Mouse (Mus musculus) testis, postnatal 14 days (tissue): ENCODE measurements at regions not wholly inside any gene's neighbourhood (a gene's known extent, or its start where the extent isn't known, plus 50 kb on each side); places are given as distances from the start of the nearest gene placed in this dataset.

ENCODE experiments used
- DNase-seq: peaks from one replicate; pipeline ENCODE4 v3.0.0; 2021; ENCODE audit warnings: low spot score

DNA sequence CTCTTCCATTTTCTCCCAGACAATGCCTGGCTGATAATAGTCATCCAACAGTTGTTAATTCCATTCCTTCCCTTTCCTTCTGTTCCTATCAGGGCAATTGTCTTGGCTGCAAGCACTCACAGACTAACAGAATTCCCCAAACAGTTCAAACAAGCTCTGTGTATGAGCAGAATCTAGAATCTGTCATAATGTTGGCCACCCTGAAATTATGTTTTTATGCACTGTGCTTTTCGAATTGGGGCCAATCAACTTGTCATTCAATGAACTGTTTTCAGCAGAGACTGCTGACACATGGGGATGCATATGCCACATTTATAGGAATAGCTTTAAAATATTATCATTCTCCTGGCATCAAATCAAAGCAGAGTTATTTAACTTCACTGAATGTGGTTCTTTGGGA is 235.8 kb upstream of the Tmtc4 start:
- no peak for DNase-seq

DNA sequence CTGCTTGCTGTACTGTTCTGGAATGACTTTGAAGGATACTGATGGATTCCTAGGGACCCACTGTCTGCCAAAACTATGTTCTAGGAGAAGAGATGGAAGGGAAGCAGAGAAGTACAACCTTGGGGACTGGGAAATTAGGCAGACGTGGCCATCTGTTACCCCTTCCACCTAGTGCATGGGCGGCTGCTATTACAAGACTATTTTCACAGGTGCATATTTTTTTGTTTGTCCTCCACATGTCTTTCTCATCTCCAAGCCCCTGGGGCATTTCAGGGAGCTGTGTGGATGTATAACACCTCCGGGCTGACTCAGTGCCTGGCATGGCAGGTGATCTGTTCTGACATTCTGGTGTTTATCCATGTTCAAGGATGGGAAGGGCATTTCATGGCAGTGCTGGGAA is 226.4 kb upstream of the Tmtc4 start:
- DNase-seq = no peak

DNA sequence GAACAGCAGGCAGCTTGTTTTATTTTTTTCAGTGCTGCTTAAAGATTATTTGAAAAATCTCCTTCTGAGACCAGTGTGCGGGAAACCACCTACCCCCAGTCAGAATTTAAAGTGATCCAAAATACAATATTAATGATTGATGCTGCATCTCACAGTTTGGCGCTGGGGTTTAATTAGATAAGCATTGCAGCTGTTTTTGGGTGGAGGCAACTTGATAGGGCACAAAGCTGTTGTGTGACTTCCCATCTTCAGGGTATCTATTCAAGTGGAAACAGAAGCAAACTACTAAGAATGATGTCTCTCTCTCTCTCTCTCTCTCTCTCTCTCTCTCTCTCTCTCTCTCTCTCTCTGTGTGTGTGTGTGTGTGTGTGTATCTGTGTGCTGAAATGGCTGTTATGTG is 219.0 kb upstream of the Tmtc4 start:
- no peak for DNase-seq

DNA sequence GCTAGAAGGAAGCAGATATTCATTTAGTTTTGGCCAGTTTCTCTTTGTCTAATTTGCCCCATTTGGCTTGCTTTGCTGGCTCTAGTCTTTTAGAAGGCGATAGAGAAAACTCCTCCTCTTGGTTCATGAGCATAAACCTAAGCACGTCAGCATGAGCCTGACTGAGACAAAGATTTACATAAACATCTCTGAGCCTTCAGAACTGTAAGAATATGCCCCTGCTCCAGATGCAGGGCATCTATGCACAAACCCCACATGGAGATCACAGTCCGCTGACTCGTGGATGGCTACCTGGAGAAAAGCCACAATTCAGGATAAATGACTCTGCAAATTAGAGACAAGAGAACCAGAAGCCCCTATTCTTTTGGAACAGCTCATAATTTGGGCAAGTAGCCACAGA is 218.5 kb upstream of the Tmtc4 start:
- no peak for DNase-seq

DNA sequence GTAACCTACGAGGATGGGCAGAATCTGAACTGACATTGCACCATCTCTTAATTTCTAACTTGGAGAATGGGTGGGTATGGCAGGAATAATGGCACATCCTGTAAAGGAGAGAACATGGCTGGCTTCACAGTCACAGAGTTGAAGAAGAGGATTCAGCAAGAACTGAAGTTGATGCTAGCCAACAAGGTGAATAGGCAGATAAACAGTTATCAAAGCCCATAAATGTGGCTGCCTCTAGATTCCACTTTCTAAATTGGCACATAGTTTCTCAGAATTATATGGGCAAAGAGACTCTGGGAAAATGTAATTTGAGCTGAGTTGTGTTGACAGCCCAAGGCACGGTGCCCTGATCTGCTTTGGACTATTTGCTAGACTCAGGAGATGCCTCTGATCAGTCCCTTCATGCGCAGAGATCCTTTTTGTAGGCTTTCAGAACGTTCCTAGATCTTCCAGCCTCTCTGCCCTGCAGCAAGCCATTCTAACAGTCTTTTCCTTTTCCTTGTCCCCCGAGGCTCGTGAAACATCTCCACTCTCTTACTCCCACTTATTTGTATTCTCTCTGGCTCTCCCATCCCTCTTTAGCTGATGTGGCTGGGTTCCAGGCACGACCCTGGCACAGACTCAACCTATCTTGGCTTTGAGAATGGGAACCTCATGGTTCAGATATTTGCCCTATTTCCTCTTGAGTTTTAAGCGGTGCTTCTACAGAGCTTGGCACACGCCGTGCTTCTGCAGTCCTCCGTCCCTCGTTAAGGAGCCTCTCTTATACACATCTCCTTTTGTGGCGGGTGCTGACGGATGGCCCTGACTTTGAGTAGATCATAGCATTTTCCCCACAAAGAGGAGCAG is 217.8 kb upstream of the Tmtc4 start:
- DNase-seq = peak; percentile 35

DNA sequence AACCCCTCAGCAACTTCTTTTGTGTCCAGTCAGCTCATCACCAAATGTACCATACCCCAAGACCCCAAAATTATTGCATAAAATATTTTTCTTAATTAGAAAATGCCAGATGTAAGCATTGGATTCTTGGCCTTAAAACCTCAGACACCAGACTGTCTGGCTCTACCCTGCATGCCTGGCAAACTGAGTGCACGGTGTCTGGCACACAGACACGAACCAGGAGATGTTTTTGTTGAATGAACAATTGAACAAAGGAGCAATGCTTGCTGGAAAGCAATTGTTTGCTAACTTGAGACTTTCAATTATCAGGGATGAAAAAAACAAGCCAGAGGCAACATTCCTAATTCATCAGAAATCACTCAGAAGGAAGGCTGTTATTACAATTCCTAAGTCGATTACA is 215.3 kb upstream of the Tmtc4 start:
- no peak for DNase-seq

DNA sequence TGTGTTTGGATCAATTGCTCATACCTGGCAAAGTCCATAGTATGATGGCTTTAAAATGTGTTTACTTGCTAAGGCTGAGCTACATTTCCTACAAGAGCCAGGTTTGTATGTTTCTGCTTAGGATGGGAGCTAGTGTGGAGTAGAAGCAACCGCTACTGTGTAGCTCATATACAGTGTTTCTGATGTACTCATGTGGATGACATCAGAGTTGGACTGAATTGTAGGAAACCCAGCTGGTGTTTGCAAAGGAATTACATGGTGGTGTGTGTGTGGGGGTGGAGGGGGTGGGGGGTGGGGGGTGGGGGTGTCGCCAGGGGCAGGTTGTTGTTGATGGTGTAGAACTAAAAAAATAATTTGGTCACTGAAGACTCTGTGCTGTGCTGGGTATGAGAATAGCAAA is 208.7 kb upstream of the Tmtc4 start:
- DNase-seq = no peak

DNA sequence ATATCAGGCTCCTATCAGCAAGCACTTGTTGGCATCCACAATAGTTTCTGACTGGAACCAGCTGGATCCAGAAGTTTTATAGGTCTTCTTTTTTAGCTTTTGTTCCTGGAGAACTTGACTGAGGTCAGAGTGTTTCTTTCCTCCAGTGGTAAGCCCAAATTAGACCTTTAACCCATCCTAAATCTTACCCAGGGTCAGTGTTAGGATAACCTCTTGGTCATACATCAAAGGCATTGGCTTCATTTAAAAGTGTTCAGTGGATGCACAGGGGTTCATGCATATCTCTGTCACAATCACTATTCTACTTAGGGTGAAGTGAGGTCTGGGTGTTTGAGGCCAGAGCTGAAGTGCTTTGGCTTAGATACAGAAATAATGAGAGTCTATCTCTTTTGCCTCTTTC is 206.9 kb upstream of the Tmtc4 start:
- no peak for DNase-seq

DNA sequence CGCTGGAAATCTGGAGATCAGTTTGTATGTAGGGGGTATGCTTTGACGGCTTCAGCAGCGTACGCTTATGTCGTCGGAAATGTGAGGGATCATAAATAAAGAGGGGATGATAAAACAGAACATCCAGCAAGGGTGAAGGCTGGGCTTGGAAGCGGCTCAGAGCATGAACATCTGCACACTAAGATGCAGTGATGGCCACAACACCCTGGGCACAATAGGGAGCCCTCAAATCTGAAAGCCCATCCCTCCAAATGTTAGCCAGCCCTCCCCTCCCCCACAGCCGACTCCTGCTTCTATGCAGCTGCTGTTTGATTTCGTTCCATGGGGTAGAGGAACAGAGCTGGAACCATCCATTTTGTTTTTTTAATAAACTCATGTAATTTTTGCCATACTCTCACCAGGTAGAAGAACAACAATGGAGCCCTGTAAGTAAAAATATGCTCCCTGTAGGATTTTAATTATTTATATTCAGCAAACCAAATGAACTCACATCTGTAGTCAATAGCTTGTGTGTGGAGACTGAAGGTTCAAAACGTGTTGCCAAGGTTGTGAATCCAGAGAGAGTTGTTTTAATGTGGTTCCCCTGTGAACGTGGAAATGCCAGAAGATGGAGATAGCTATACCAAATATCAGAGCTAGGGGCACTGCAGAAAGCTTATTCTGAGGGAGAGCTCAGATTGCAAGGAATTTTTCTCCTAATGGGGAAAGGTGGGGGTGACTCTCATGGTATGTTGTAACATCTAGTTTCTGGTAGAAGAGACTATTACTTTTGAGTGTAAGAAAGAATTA is 203.6 kb upstream of the Tmtc4 start:
- no peak for DNase-seq

DNA sequence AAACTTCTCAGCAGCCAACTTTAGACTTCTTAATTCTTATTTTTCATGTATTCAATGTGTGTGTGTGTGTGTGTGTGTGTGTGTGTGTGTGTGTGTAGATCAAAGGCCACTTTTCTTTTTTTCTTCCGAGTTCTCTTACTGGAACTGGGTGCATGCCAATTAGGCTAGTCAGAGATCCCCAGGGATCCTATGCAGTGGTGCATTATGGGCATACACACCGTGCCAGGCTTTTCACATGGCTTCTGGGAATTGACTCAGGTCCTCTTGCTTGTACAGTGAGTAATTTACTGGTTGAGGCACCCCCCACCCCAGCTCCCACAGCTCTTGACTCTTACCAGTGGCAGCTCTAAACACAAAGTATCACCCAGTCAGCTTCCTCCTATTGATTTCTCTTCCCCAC is 189.3 kb upstream of the Tmtc4 start:
- no peak for DNase-seq

DNA sequence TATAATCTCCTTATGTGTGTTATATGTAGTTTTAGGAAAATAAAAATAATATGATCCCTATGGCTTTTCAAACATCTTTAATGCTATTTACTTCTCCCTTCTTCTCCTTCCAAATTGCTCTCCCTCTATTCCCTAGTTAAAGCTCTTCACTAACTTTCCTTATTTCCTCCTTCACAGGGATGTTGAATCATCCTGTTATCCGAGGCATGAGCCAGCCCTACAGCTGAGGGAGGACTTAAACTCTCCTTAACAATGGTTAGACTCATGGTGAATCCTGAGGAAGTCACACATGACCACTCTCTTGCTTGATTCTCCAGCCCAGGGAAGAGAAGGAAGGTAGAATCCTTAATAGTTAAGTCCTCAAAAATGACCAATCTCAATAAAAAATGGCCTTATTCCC is 188.0 kb upstream of the Tmtc4 start:
- DNase-seq = no peak

DNA sequence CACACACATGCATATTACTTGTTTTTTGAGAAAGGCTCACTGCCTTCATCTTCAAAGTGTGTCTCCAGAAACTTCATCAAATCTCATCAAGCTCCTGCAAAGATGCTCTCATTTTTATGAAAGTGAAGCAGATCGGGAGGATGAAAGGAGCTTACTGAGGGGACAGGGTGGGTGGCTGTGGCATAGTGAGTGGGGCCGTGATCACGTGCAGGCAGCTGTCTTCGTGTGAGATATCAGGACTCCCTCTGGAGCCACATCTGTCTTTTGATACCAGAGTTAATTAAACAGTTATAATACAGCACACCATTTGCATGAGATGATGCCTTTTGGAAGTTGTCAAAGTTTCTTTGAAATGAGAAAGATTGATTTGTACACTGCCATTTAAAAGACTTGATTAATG is 180.0 kb upstream of the Tmtc4 start:
- no peak for DNase-seq

DNA sequence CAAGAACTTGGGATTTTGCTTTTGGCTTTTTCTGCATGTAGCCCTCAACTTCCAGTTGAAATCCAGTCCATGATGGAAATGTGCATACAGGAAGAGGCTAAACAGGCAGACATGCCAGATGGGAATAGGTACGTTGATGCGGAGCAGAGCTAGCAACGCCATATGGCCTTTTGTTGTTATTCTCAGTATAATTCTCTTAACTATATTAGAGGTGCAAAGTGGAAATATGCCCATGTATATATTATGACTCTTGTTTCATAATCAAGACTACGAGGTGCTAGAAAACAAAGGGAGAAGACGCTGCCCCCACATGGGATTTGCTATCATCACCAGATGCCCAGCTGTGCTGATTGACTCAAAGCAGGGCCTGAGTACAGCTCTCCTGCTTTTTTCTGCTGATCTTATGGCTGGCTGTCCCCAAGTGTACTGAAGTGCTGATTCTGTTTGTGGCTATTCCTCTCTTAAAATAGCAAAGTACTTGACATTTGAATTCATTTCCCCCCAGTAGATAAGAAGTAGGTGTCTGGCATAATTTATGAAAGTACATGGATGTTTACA is 159.7 kb upstream of the Tmtc4 start:
- DNase-seq = no peak

DNA sequence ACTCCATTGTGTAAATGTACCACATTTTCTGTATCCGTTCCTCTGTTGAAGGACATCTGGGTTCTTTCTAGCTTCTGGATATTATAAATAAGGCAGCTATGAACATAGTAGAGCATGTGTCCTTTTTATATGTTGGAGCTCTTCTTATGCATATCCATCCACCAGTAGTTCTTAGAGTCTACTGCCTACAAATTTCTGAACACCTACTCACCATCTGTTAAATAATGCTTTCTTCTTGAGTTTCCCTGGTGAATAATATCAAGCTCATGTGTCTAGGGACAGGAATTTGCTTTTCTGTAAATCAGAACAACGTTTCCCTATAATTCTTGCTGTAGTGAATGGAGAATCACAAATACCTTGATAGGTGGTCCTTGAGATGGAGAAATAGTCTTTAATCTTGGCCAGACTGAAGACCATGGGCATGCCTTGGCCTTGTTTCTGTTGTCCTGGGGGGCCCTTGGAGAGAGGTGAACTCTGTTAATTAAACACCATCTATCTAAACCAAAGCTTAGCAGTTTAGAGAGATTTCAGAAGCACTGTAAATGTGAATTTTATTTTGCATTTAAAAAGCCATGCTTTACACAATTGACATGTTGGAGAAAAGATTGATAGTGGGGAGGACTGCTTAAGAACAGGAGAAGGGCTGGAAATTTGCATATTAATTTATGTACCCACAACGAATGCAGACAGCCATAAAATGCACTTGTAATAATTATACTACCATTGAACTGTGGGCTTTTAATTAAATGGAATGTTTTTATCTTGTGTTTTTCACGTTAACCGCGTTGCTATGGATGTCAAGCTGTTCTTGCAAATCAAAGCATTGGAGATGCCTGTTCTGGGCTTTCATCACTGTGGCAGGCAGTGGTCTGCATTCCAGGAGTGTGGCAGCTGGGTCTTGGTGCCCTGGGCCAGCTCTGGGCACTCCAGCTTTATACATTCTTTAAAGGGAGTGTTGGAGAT is 155.2 kb upstream of the Tmtc4 start:
- no peak for DNase-seq

DNA sequence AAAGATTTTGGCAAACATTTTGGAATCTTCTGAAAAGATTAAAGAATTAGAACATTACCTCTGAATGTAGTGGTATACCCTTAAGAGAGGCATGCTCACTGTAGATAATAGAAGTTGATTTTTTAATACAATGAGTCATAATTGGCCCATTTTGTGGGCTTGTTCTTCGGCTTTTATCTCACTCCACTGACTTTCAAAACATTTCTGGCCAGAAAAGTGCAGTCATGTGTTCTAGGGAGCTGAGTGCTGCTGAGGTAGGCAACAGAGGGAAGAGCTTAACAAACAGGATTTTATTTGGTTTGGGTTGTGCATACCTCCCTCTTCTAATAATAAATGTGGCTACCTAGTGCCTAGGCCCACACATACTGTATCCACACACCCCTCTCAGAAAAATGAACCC is 150.1 kb upstream of the Tmtc4 start:
- no peak for DNase-seq

DNA sequence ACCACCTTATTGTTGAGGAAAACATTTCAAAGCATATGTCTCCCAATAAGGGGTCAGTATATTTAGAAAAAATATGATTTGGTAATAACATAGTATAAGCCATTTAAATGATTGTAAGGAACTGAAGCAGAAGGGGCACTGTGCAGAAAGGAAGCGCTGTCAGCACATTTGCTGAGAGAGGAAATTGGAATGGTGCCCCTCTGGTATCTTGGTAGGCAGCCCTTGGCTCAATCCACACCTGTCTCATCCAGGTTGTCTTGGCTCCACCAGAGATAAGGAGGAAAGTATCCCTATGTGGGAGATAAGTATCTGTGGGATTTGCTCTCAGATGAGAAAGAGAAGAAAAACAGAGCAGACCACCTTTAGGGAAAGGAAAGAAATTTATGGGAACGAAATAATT is 136.5 kb upstream of the Tmtc4 start:
- DNase-seq = no peak

DNA sequence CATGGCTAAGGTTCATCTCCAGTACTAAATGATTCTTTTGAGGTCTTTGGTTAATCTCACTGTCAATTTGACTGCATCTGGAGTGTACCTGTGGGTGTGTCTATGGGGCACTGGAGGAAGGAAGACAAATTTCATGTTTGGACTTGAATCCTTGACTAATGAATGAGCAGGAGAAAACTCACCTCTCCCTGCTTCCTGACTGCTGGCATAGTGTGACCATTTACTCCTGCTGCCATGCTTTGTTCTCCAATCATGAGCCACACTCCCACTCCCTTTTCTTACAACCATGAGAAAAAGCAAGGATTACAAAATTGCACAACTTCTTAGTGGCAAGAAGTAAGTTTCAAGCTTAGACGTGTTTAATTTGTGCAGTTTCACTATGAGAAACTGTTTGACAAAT is 132.5 kb upstream of the Tmtc4 start:
- DNase-seq = no peak

DNA sequence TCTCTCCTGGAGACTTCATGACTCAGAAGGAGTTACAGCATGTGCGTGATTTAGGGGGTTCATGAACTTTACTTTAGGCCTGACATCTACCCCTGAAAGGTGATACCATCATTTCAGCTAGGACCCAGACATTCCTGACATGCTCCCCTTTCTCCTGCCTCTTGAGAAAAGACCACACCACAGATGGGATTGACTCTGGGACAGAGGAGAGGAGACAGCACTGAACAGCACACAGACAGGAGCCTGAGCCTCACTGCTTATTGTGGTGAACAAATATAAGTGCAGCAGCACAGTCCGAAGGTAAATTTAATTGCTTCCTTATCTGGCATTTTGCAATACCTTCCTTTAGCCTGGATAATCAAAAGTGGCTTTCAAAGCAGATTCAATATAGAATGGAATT is 126.7 kb upstream of the Tmtc4 start:
- DNase-seq = no peak

DNA sequence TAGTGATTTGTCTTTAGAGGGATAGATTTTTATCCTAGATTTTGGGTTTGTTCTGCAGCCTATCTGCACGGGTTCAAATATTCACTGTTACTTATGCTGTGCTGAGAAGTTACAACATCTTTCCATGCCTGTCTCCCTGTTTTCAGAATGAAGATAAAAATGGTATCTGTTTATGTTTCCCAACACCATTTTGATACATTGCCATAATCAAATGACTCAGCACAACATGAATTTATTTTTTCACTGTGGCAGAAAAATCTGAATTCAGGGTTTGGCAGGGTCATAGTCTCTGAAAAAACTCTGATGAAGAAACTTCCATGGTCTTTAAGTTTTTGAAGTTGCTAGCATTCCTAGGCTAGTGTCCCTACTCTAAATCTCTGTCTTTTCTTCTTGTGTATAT is 116.5 kb upstream of the Tmtc4 start:
- DNase-seq = no peak

DNA sequence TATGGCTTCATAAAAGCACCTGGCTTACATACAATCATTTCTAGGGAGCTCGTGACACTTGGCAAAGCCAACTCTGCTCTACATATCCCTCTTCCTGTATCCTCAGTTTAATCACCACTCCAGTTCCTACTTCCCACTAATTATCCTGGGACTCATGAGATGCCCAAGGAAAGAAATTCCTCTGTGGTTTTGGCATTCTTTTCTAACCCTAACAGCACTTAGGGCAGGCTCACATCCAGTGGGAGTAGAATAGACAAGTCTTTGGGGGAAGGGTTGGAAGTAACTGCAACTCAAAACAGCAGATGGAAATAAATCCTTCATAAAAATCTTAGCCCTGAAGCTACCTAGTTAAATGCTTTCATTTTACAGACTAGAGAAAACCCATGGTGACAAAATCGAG is 112.3 kb upstream of the Tmtc4 start:
- no peak for DNase-seq

DNA sequence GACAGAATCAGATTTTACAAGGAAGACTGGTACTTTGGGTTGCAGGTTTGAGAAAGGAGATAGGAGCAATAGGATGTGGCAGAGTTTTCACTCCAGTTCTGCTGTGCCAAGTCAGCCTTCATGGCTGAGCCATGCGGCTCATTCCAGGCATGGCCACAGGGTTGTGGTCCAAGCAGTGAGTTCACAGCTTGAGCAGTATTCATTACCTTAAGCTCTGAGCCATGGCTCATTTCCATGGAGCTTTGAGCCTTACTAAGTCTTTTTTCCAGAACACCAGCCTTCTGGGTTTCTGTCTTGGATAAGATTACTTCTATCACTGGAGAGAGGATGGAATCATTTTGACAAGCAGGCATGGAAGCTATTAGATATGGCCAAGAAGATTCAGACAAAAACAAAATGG is 98.2 kb upstream of the Tmtc4 start:
- no peak for DNase-seq

DNA sequence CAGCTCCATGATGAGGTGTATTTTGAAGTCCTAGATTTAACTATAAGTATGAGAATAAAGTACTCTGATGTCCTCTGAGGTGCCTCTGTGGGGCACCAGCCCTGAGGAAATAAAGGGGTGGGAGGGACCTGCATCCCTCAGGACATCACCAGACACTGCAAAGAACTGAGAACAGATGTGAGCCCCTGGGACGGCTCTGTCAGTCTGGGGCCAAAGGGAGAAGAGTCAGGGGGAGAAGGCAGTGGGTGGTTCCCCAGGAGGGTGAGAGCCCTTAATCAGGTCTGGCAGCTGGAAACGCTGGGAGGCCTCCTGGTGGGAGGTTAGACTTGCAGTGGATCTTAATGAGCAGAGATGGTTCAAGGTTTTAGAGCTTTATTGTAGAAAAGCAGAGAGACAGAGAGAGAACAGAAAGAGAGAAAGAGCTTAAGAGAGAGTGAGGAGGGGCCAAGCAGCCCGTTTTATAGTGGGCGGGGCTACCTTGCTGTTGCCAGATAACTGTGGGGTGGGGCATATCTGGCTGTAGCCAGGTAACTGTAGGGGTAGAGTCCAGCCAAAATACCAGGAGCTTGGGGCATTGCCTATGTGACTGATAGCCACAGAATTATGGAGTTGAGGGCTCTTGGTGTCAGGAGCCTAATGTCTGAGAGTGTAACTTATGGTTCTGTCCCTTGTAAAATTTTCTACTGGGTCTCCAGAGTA is 97.3 kb upstream of the Tmtc4 start:
- DNase-seq = no peak
